Mouse (Mus musculus) thymus, adult 2 months (tissue): ENCODE results near the gene 4932438H23Rik. TPM values are rescaled to one million over a fixed set of nuclear protein-coding genes. Genes with fewer than 3 reads are reported as not detected.

Experiments
- DNase-seq: peaks from one replicate; pipeline ENCODE4 v3.0.0; 2021
- H3K27ac ChIP-seq: fragments of 200-500 bp; 2 replicates; pipeline ENCODE4 v1.5.1; 2012; ENCODE audit warnings: low read length, control low read depth; ENCODE audit not compliant: control insufficient read depth, insufficient read depth
- H3K27me3 ChIP-seq: fragments of 200-500 bp; 2 replicates; pipeline ENCODE4 v1.6.1; 2012; ENCODE audit warnings: mild to moderate bottlenecking, low read length, moderate library complexity, mixed read lengths; ENCODE audit not compliant: control insufficient read depth, insufficient read depth
- H3K36me3 ChIP-seq: fragments of 200-500 bp; 2 replicates; pipeline ENCODE4 v1.6.1; 2012; ENCODE audit warnings: mild to moderate bottlenecking, low read length, moderate library complexity; ENCODE audit not compliant: control insufficient read depth, insufficient read depth
- H3K4me1 ChIP-seq: fragments of 200-500 bp; replicated peaks from 2 replicates; pipeline ENCODE4 v1.6.1; 2012; ENCODE audit warnings: low read length; ENCODE audit not compliant: control insufficient read depth, insufficient read depth
- H3K4me3 ChIP-seq: fragments of 200-500 bp; 2 replicates; pipeline ENCODE4 v1.5.1; 2012; ENCODE audit warnings: mild to moderate bottlenecking, low read length, control low read depth, moderate library complexity; ENCODE audit not compliant: control insufficient read depth, insufficient read depth
- CTCF ChIP-seq: fragments of 200-500 bp; IDR thresholded peaks from 2 replicates; pipeline ENCODE4 v1.5.1; 2012; ENCODE audit warnings: mild to moderate bottlenecking, control low read depth, low read length, moderate library complexity, borderline replicate concordance; ENCODE audit not compliant: control insufficient read depth, poor library complexity, insufficient read depth; ENCODE audit errors: extremely low read depth
- POLR2A ChIP-seq: fragments of 200-500 bp; IDR thresholded peaks from 2 replicates; pipeline ENCODE4 v1.6.1; 2012; ENCODE audit warnings: mild to moderate bottlenecking, low read length, control low read depth, moderate library complexity; ENCODE audit not compliant: control insufficient read depth, poor library complexity, insufficient read depth; ENCODE audit errors: extremely low read depth
- WGBS: fragments of 180-500 bp; shearing (Covaris S2); methylation state at CpG from one replicate; pipeline ENCODE4 v1.1.7; 2018; 5-methylcytosine and 5-hydroxymethylcytosine counted together
- polyA plus RNA-seq: library from polyadenylated mRNA; depleted of rRNA; stranded (reverse); fragments of >200 nt; gene quantifications from 2 replicates; pipeline ENCODE4 v1.2.3, GENCODE M21; 2012

The 4932438H23Rik gene
- polyA plus RNA-seq, 1 experiment = 1.1 TPM

- Histone ChIP-seq H3K27me3 (no peaks in the 10 kb centered on the region), H3K4me1 (no peaks in the 10 kb centered on the region; the same call in 1 of the 2 replicates), H3K27ac (no peak overlapping the region), H3K36me3 (no peaks in the 10 kb centered on the region), H3K4me3 (no peak overlapping the region)
- 42% methylated on average over 24 of the region's 24 CpGs for WGBS
- TF ChIP-seq POLR2A = no peak
- TF ChIP-seq CTCF = 0 out of 2 replicates have a peak, but pooled peaks have one; percentile 60
- DNase-seq = peak; percentile 85
Observed at GRCm38 (mm10) chr16:91073163-91073892, 21.6 kb downstream of the 4932438H23Rik start.

DNA sequence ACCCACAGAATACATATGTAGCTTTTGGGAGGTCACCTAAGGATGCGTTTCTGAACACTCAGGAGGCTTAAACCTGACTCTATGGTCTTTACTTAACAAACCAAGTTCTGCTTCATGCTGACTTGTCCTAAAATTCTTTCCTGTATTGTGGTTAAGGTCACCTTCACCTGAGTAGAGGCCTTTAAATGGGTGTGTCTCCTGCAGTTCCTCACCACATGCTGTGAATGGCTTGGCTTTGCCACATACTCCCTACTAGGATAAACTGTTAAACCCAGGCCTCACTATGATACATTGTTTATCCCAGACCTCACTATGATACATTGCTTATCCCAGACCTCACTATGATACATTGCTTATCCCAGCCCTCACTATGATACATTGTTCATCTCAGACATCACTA is 22.7 kb downstream of the 4932438H23Rik start:
- TF ChIP-seq POLR2A = no peak
- no peak for TF ChIP-seq CTCF
- H3K27ac ChIP-seq = no peak overlapping the region
- no peak overlapping the region for H3K4me3 ChIP-seq
- no peaks in the 10 kb centered on the region for H3K27me3 ChIP-seq
- DNase-seq = no peak
- WGBS = 92% methylated on average over 1 of the region's 1 CpGs
- no peaks in the 10 kb centered on the region for H3K36me3 ChIP-seq
- no peaks in the 10 kb centered on the region; the same call in 1 of the 2 replicates for H3K4me1 ChIP-seq

DNA sequence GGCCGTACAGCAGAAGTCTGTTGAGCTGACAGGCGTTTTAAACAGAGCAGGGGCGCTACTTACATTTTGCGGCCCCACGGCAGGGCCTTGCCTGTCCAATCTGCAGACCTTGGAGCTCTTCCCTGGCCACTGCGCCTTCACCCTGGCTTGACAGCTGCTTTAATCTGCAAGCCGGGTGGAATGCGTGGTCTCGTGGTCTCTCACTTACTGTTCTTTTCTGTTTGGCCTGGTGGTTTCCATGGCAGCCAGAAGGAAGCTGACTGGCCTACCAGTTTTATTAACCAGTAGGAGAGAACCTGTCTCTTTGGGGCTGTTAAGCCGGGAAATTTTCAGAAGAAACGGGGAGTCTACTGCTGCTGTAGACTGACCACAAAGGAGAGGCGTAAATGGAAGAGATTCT is 26.0 kb downstream of the 4932438H23Rik start:
- H3K27me3 ChIP-seq = no peaks in the 10 kb centered on the region
- TF ChIP-seq CTCF (no peak), POLR2A (no peak)
- 71% methylated on average over 12 of the region's 12 CpGs for WGBS
- no peaks in the 10 kb centered on the region for H3K36me3 ChIP-seq
- no peak overlapping the region for H3K4me3 ChIP-seq
- no peak overlapping the region for H3K27ac ChIP-seq
- DNase-seq = no peak
- peaks cover 4% of the 10 kb centered on the region for H3K4me1 ChIP-seq

DNA sequence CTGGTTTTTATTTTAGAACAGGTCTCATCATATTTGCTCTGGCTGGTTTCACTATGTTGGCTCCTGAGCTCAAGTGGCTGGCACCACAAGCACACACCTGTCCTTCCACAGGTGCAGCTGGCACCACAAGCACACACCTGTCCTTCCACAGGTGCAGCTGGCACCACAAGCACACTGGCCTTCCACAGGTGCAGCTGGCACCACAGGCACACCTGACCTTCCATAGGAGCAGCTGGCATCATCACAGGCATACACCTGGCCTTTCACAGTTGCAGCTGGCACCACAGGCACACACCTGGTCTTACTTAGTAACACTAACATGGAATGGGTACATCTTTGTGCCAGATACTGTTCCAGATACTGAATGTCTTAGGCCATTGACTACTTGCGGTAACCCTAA is 27.8 kb downstream of the 4932438H23Rik start:
- TF ChIP-seq CTCF (no peak), POLR2A (no peak)
- 95% methylated on average over 1 of the region's 1 CpGs for WGBS
- H3K4me3 ChIP-seq = no peak overlapping the region
- no peak overlapping the region for H3K27ac ChIP-seq
- H3K4me1 ChIP-seq = peaks cover 17% of the 10 kb centered on the region
- H3K36me3 ChIP-seq = no peaks in the 10 kb centered on the region
- H3K27me3 ChIP-seq = no peaks in the 10 kb centered on the region
- no peak for DNase-seq

DNA sequence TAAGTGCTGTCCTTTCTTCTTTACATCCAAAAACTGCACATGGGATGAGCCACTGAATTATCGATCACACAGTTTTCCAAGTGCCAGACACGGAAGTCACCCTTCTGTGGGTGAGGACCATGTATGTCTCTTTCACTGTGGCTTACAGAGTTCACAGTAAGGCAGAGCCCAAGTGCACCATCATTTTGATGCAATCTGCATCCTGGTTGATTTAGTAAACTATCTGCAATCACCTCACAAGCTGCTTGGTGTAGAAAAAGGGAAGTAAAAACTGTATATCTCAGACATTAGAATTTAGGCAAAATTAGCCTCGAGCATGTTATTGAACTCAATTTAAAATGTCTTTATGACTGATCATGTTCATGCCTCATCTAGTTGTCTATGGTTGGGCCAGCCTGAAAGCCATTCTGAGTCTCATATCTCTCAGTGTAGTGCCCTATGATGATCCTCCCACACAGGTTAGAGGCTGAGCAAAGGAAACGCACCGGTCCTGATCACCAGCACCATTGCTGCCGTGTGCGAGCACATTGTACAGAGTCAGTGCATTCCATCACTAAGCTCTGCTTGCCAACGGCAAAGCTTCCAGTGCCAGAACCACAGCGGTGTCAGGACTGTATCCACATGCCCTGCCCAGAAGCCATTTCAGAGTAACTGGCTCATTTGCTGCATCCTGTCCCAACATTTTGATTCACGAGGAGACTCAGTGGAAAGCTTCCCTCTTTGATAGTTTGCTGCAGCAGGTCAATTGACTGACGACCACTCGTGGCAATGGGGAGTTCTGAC is 30.1 kb downstream of the 4932438H23Rik start:
- 68% methylated on average over 12 of the region's 12 CpGs for WGBS
- Histone ChIP-seq H3K27me3 (no peaks in the 10 kb centered on the region), H3K27ac (no peak overlapping the region), H3K36me3 (no peaks in the 10 kb centered on the region), H3K4me1 (peaks cover 21% of the 10 kb centered on the region), H3K4me3 (no peak overlapping the region)
- TF ChIP-seq CTCF = no peak
- no peak for TF ChIP-seq POLR2A
- DNase-seq = no peak

DNA sequence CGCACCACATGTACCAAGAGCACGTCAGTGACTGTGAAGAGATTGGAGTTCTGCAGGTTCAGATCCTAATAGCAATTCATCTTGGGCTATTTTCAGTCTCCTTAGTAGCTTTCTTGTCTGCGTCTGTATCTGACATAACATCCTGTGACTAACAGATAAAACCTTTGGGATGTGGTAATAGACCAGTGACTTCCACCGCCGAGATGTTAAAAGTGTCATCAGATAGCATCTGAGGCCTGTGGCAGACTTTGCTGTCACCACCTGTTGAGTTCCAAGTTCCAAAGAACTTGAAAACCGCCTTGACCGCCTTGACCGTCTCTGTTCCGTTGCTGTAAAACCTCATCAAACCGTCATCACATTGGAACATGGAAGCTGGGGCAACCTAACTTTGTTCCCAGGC is 31.1 kb downstream of the 4932438H23Rik start:
- WGBS = 11% methylated on average over 10 of the region's 10 CpGs
- no peaks in the 10 kb centered on the region for H3K36me3 ChIP-seq
- DNase-seq = no peak
- no peak for TF ChIP-seq CTCF
- no peak for TF ChIP-seq POLR2A
- H3K4me1 ChIP-seq = peaks cover 21% of the 10 kb centered on the region
- no peak overlapping the region for H3K4me3 ChIP-seq
- no peak overlapping the region for H3K27ac ChIP-seq
- H3K27me3 ChIP-seq = no peaks in the 10 kb centered on the region
